Mouse (Mus musculus) ES-Bruce4 (cell line): ENCODE data around the gene Fgf18.

Experiments
- CTCF ChIP-seq: IDR thresholded peaks from one replicate; pipeline ENCODE4 v1.8.1; 2011; ENCODE audit warnings: low read depth, low read length
- POLR2A ChIP-seq: IDR thresholded peaks from one replicate; pipeline ENCODE4 v1.8.1; 2011; ENCODE audit warnings: low read length; ENCODE audit not compliant: insufficient read depth

DNA sequence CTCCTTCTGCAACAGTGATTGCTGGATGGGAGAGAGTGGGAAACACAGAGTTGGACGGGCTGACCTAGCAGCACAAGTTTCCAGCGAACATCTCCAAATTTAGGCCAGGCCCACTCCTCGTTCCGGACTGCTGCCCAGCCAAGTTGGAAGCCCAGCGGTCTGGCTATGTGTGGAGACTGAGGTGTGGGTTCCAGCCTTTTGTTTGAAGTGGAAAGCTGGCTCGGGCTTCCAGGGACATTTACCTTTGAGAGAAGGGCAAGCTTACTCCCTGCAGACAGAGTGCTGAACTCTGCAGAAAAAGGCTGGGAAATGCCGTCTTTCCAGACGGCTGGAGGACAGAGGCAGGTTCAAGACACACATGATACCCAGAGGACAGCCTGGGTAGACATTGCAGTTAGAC is 27.6 kb downstream of the Fgf18 start:
- TF ChIP-seq CTCF (no peak), POLR2A (no peak)
